Mouse (Mus musculus): ENCODE results near the gene Glis3. TPM values are rescaled to one million over a fixed set of nuclear protein-coding genes. Genes with fewer than 3 reads are reported as not detected.

Gene Glis3
- total and polyA plus RNA-seq, 3 experiments = not detected

- Histone ChIP-seq H3K9me3 (replicated peaks; ENCODE audit: insufficient read depth, low read length) (no peaks in the 10 kb centered on the region), H3K27ac (ENCODE audit: control insufficient read depth, low read depth, low read length) (no peak overlapping the region), H3K4me1 (ENCODE audit: control insufficient read depth in 1 of 2, insufficient read depth in 2 of 2, low read length in 2 of 2) (no peaks in the 10 kb centered on the region), H3K36me3 (ENCODE audit: control insufficient read depth in 1 of 2, insufficient read depth in 2 of 2, low read length in 2 of 2) (no peaks in the 10 kb centered on the region), H3K27me3 (ENCODE audit: control insufficient read depth in 1 of 2, insufficient read depth in 2 of 2, low read length in 2 of 2) (no peaks in the 10 kb centered on the region), H3K79me2 (ENCODE audit: control insufficient read depth, insufficient read depth, low read length, poor library complexity) (no peaks in the 10 kb centered on the region), H3K4me3 (ENCODE audit: control insufficient read depth in 1 of 2, insufficient read depth in 1 of 2, low read depth in 2 of 2, low read length in 2 of 2) (no peak overlapping the region), H3K9ac (ENCODE audit: control insufficient read depth, low read depth, low read length, poor library complexity, severe bottlenecking) (no peak overlapping the region)
- TF ChIP-seq ZNF384 (IDR thresholded peaks at IDR 0.05; ENCODE audit: low read depth, low read length) (no peak), CHD2 (IDR thresholded peaks at IDR 0.05; ENCODE audit: low read length) (no peak), ETS1 (IDR thresholded peaks at IDR 0.05; ENCODE audit: low read depth, low read length) (no peak), BHLHE40 (IDR thresholded peaks at IDR 0.05; ENCODE audit: borderline replicate concordance, low read depth, low read length) (no peak)
- no peak for DNase-seq (ENCODE audit: low read depth, low spot score)
These were observed 31.0 kb downstream of the Glis3 start for GRCm38 (mm10) chr19:28648881-28649280.

DNA sequence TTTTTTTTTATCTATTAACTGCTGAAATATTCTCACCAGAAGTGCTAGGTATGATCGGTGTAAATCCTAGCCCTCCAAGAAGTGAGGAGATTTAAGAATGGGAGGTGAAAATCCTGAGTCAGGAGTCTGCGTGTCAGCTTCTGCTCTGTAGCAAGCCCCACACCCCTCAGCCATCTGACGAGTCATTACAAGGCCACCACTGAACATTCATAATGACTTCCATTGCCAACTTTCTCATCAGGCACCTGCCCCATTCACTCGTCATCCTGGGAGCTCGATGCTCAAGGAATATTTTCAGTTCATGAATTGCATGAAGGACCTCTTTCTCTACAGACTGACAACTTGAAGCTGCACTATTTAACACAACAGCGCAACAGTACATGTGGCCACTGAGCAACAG lies 32.5 kb downstream of the Glis3 start:
- H3K27me3 ChIP-seq (ENCODE audit: control insufficient read depth in 1 of 2, insufficient read depth in 2 of 2, low read length in 2 of 2) = no peaks in the 10 kb centered on the region
- no peak for DNase-seq (ENCODE audit: low read depth, low spot score)
- no peak overlapping the region for H3K4me3 ChIP-seq (ENCODE audit: control insufficient read depth in 1 of 2, insufficient read depth in 1 of 2, low read depth in 2 of 2, low read length in 2 of 2)
- H3K9ac ChIP-seq (ENCODE audit: control insufficient read depth, low read depth, low read length, poor library complexity, severe bottlenecking) = no peak overlapping the region
- H3K79me2 ChIP-seq (ENCODE audit: control insufficient read depth, insufficient read depth, low read length, poor library complexity) = no peaks in the 10 kb centered on the region
- no peaks in the 10 kb centered on the region for H3K36me3 ChIP-seq (ENCODE audit: control insufficient read depth in 1 of 2, insufficient read depth in 2 of 2, low read length in 2 of 2)
- no peaks in the 10 kb centered on the region for H3K9me3 ChIP-seq (replicated peaks; ENCODE audit: insufficient read depth, low read length)
- TF ChIP-seq ZMIZ1 (IDR thresholded peaks at IDR 0.05; ENCODE audit: low read depth, low read length) (no peak), RAD21 (IDR thresholded peaks at IDR 0.05; ENCODE audit: low read depth, low read length) (no peak), NRF1 (IDR thresholded peaks at IDR 0.05; ENCODE audit: insufficient read depth, low read depth, low read length, poor library complexity, severe bottlenecking) (no peak), KAT2A (conservative IDR thresholded peaks at IDR 0.05; ENCODE audit: low read depth, low read length) (no peak), CHD1 (IDR thresholded peaks at IDR 0.05; ENCODE audit: low read depth, low read length) (no peak), ZKSCAN1 (IDR thresholded peaks at IDR 0.05; ENCODE audit: low read depth, low read length) (no peak), MYC (IDR thresholded peaks at IDR 0.05; ENCODE audit: low read depth, low read length) (no peak), EP300 (IDR thresholded peaks at IDR 0.05; ENCODE audit: low read depth in 1 of 2, low read length in 2 of 2) (no peak), ZC3H11A (IDR thresholded peaks at IDR 0.05; ENCODE audit: low read depth, low read length) (no peak)
- H3K4me1 ChIP-seq (ENCODE audit: control insufficient read depth in 1 of 2, insufficient read depth in 2 of 2, low read length in 2 of 2) = no peaks in the 10 kb centered on the region
- no peak overlapping the region for H3K27ac ChIP-seq (ENCODE audit: control insufficient read depth, low read depth, low read length)

DNA sequence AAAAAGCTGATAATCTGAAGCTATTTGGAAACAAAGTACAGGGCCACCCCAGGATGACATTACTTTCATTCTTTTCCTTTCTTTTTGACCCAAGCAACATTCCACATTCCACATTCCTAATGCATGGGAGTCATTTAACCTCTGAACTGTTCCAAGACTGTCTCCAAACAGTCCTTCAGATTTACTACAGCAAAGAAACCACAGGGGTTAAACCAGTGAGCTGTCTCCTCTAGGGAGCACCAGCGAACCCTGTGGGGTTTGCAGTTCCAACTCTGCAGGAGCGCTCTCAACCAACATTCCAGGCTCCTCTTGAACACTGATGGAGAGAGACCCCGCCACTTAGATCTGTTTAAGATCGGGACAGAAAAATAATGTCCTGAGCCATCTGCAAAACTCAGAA lies 33.6 kb downstream of the Glis3 start:
- no peaks in the 10 kb centered on the region for H3K4me1 ChIP-seq (ENCODE audit: control insufficient read depth in 1 of 2, insufficient read depth in 2 of 2, low read length in 2 of 2)
- TF ChIP-seq POLR2AphosphoS5 (IDR thresholded peaks at IDR 0.05; ENCODE audit: borderline replicate concordance, low read depth, low read length) (no peak), RCOR1 (IDR thresholded peaks at IDR 0.05; ENCODE audit: low read depth, low read length) (no peak), CHD1 (IDR thresholded peaks at IDR 0.05; ENCODE audit: low read depth, low read length) (no peak), ZMIZ1 (IDR thresholded peaks at IDR 0.05; ENCODE audit: low read depth, low read length) (no peak)
- DNase-seq (ENCODE audit: low read depth, low spot score) = no peak
- no peak overlapping the region for H3K9ac ChIP-seq (ENCODE audit: control insufficient read depth, low read depth, low read length, poor library complexity, severe bottlenecking)
- H3K9me3 ChIP-seq (replicated peaks; ENCODE audit: insufficient read depth, low read length) = no peaks in the 10 kb centered on the region
- no peak overlapping the region for H3K4me3 ChIP-seq (ENCODE audit: control insufficient read depth in 1 of 2, insufficient read depth in 1 of 2, low read depth in 2 of 2, low read length in 2 of 2)
- H3K79me2 ChIP-seq (ENCODE audit: control insufficient read depth, insufficient read depth, low read length, poor library complexity) = no peaks in the 10 kb centered on the region
- H3K27ac ChIP-seq (ENCODE audit: control insufficient read depth, low read depth, low read length) = no peak overlapping the region
- no peaks in the 10 kb centered on the region for H3K36me3 ChIP-seq (ENCODE audit: control insufficient read depth in 1 of 2, insufficient read depth in 2 of 2, low read length in 2 of 2)
- no peaks in the 10 kb centered on the region for H3K27me3 ChIP-seq (ENCODE audit: control insufficient read depth in 1 of 2, insufficient read depth in 2 of 2, low read length in 2 of 2)

Data from MEL (cell line).